Mouse (Mus musculus) midbrain, embryonic 11.5 days (tissue): ENCODE data around the gene Hyal1. TPM values are rescaled to one million over a fixed set of nuclear protein-coding genes. Genes with fewer than 3 reads are reported as not detected.

Source experiments
- ATAC-seq: fragments of 200-750 bp; cut with Nextera tagmentation; 2 replicates; pipeline ENCODE4 v1.8.0; 2017; ENCODE audit warnings: moderate TSS enrichment, moderate library complexity; ENCODE audit not compliant: low FRiP score
- DNase-seq: peaks from one replicate; pipeline ENCODE4 v3.0.0; 2015; ENCODE audit warnings: low spot score; ENCODE audit errors: missing footprints
- H3K27ac ChIP-seq: fragments of 300-500 bp; sonication (generic); 2 replicates; pipeline ENCODE4 v1.5.1; 2014; ENCODE audit warnings: low read depth, low read length
- H3K27me3 ChIP-seq: fragments of 300-500 bp; sonication (generic); 2 replicates; pipeline ENCODE4 v1.6.1; 2014; ENCODE audit warnings: mild to moderate bottlenecking, low read length, moderate library complexity, mixed read lengths; ENCODE audit not compliant: control insufficient read depth, insufficient read depth
- H3K36me3 ChIP-seq: fragments of 300-500 bp; sonication (generic); 2 replicates; pipeline ENCODE4 v1.6.1; 2014; ENCODE audit warnings: mild to moderate bottlenecking, low read length, moderate library complexity, mixed read lengths; ENCODE audit not compliant: control insufficient read depth, insufficient read depth
- H3K4me1 ChIP-seq: fragments of 300-500 bp; sonication (generic); 2 replicates; pipeline ENCODE4 v1.6.1; 2014; ENCODE audit warnings: low read length; ENCODE audit not compliant: control insufficient read depth, insufficient read depth
- H3K4me2 ChIP-seq: fragments of 300-500 bp; sonication (generic); 2 replicates; pipeline ENCODE4 v1.6.1; 2014; ENCODE audit warnings: mild to moderate bottlenecking, moderate library complexity
- H3K4me3 ChIP-seq: fragments of 300-500 bp; sonication (generic); 2 replicates; pipeline ENCODE4 v1.5.1; 2014; ENCODE audit warnings: low read depth, low read length
- H3K9ac ChIP-seq: fragments of 300-500 bp; sonication (generic); 2 replicates; pipeline ENCODE4 v1.6.1; 2014; ENCODE audit warnings: low read length
- H3K9me3 ChIP-seq: fragments of 300-500 bp; sonication (generic); 2 replicates; pipeline ENCODE4 v1.6.1; 2016; ENCODE audit warnings: low read length; ENCODE audit not compliant: control insufficient read depth
- WGBS: fragments of 180-500 bp; shearing (Covaris S2); extraction: QIAGEN DNeasy Blood & Tissue Kit; methylation state at CpG from one replicate; pipeline ENCODE4 v1.1.7; 2014; 5-methylcytosine and 5-hydroxymethylcytosine counted together
- polyA plus RNA-seq: library from polyadenylated mRNA; unstranded; fragments of >200 nt; fragmentation: Nextera tagmentation; extraction: Ambion mirVana; gene quantifications from 2 replicates; pipeline ENCODE4 v1.2.1, GENCODE M21; 2014

Hyal1 gene
- polyA plus RNA-seq, 1 experiment from 2014 or later, result 4.8 TPM

DNA sequence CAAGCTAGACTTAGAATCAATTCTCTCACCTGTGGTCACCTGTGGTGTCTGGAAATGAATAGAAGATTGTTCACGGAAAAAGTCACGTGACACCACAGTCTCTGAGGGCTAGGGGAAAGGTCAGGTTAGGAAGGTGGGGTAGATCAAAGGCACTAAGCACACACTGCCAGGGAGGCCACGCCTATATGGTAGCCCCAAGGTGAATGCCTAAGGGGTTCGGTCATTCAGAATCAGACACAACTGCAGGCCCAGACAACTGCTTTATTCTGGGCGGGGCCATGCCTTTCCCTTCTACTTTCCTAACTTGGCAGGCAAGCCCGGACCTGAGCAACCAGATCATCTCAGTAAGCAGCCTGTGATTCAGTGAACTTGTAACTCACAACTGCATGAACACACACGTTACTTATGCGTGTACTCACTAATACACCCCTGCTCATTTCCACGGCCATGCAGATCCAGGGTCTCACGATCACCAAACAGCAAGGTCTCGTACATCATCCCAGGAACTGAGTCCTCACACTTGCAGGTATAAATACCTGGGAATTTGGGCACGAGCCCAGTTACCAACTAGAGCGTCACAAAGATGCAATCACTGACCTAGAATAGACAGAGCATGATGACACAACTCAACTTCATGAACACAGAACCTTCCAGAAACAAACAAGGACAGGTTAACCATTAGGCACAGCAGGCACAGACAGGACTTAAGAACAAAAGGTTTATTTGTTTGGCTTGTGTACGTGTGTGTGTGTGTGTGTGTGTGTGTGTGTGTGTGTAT is 959 bp upstream of the Hyal1 start:
- Histone ChIP-seq H3K27me3 (no peaks in the 10 kb centered on the region), H3K4me1 (peaks cover 26% of the 10 kb centered on the region), H3K9me3 (no peaks in the 10 kb centered on the region; the same call in 1 of the 2 replicates), H3K9ac (no peak overlapping the region), H3K4me3 (no peak overlapping the region), H3K27ac (no peak overlapping the region; the same call in 1 of the 2 replicates), H3K36me3 (peaks cover 24% of the 10 kb centered on the region), H3K4me2 (no peak overlapping the region)
- no peak for ATAC-seq
- DNase-seq, result no peak
- 88% methylated on average over 14 of the region's 14 CpGs for WGBS

DNA sequence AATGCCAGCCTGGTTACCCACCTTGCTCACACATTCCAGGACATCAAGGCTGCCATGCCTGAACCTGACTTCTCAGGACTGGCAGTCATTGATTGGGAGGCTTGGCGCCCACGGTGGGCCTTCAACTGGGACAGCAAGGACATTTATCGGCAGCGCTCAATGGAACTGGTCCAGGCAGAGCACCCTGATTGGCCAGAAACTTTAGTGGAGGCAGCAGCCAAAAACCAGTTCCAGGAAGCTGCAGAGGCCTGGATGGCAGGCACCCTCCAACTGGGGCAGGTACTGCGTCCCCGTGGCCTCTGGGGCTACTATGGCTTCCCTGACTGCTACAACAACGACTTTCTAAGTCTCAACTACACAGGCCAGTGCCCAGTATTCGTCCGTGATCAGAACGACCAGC is 1.1 kb downstream of the Hyal1 start:
- DNase-seq, result no peak
- Histone ChIP-seq H3K9me3 (no peaks in the 10 kb centered on the region; the same call in 1 of the 2 replicates), H3K27ac (no peak overlapping the region), H3K4me3 (no peak overlapping the region), H3K9ac (no peak overlapping the region), H3K4me1 (peaks cover 24% of the 10 kb centered on the region), H3K36me3 (peaks cover 6% of the 10 kb centered on the region), H3K4me2 (no peak overlapping the region), H3K27me3 (no peaks in the 10 kb centered on the region)
- no peak for ATAC-seq
- WGBS, result 92% methylated on average over 10 of the region's 10 CpGs

DNA sequence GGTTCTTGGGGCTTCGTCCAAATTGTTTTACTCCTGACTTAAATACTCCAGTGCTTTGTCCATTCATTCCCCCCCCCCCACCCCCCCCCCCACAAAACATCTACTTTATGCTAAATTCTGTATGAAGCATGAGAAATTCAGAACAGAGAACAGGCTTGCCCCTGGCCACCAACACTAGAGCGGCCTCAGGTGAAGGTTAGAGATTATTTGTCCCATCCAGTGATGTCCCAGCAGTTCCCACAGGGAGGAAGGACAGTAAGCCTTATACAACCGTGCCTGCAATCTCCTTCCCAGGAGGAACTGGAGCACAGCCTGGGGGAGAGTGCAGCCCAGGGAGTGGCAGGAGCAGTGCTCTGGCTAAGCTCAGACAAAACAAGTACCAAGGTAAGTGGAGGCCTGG is 1.9 kb downstream of the Hyal1 start, which contains the start of gene Naa80:
Gene Naa80 (plus strand): TSS at position 301 of the 400 bp plus-strand sequence.
- H3K4me1 ChIP-seq, result peaks cover 24% of the 10 kb centered on the region
- 85% methylated on average over 3 of the region's 3 CpGs for WGBS
- ATAC-seq (no peak), DNase-seq (no peak)
- H3K4me3 ChIP-seq, result no peak within 1 kb of the TSS
- H3K9me3 ChIP-seq, result no peaks in the 10 kb centered on the region; the same call in 1 of the 2 replicates
- H3K4me2 ChIP-seq, result no peak within 1 kb of the TSS
- no peak within 1 kb of the TSS for H3K27ac ChIP-seq
- no peak within 1 kb of the TSS for H3K9ac ChIP-seq
- H3K27me3 ChIP-seq, result no peaks in the 10 kb centered on the region
- H3K36me3 ChIP-seq, result no peaks in the 10 kb centered on the region

DNA sequence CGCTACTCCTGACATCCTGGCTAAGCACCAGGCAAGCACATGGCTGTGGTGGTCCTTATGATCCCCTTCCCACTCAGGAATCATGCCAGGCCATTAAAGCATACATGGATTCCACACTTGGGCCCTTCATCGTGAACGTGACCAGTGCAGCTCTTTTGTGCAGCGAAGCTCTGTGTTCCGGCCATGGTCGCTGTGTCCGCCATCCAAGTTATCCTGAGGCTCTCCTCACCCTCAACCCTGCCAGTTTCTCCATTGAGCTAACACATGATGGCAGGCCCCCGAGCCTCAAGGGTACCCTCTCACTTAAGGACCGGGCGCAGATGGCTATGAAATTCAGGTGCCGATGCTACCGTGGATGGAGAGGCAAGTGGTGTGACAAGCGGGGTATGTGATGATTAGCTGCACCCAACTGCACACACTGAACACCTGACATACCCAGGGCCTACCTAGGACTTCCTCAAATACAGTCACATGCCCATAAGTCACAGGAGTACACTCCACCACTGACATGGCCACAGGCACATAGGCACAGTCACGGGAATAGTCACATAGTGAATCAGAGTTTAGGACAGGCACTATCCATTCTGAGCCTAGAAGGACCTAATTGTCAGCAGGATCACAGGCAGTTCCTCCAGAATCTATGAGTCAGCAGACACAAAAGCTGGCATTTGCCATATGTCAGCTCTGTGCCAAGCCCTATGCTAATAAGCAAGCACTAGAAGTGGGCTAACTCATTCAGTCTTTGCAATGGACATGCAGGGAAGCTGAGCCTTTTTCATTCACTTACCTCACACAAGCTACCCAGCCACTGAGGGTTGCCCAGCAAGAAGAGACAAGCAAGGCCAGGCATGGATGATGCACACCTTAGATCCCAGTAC is 2.5 kb downstream of the Hyal1 start:
- H3K27me3 ChIP-seq, result no peaks in the 10 kb centered on the region
- H3K4me1 ChIP-seq, result peaks cover 24% of the 10 kb centered on the region
- H3K4me3 ChIP-seq, result no peak overlapping the region
- no peak overlapping the region for H3K27ac ChIP-seq
- H3K4me2 ChIP-seq, result no peak overlapping the region
- ATAC-seq (no peak), DNase-seq (no peak)
- H3K9ac ChIP-seq, result no peak overlapping the region
- 97% methylated on average over 14 of the region's 14 CpGs for WGBS
- no peaks in the 10 kb centered on the region for H3K9me3 ChIP-seq
- H3K36me3 ChIP-seq, result no peaks in the 10 kb centered on the region

DNA sequence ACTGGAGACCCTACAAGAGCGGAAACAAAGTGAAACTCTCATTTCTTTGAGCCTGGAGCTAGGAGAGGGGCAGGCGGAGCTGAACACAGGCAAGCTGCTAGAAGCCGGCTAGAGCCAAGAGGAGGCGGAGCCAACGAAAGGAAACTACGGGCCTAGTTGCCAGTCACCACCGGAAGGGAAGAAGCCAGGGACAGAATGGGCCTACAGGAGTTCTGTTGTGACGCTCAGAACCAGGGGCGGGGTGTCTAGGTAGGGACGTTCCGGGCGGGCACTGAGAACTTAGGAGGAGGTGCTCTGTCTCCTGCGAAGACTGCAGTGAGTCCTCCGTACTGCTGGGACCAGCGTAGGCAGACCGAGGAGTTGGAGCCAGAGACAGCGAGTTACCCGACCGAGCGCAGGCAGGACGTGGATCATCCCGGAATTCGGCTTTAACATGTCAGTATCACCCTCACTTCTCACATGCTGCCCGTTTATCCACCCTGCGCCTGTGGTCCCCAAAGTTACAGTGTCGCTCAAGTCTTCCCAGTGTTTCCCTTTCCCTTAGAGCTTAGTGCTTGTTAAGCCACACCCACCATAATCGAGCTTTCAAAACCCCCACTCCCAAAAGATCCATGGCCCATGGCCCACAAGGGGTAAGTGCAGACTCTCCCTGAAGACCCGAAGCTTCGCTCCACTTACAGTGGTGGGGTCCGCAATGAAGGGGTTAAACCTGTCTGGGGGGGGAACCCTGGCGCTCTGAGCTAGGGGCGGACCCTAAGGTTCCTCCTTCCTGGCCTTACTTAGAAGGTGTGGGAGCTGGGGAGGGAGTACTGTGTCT is 4.0 kb downstream of the Hyal1 start, which contains the start of gene Hyal3:
Gene Hyal3 (plus strand): TSS at position 318 of the 817 bp plus-strand sequence.
- DNase-seq (peak; percentile 94), ATAC-seq (peak; percentile 66)
- H3K4me2 ChIP-seq, result peak within 1 kb of the TSS; percentile 70
- H3K9ac ChIP-seq, result peak within 1 kb of the TSS; percentile 79
- H3K4me3 ChIP-seq, result peak within 1 kb of the TSS; percentile 57
- no peaks in the 10 kb centered on the region for H3K27me3 ChIP-seq
- no peaks in the 10 kb centered on the region for H3K9me3 ChIP-seq
- 1% methylated on average over 32 of the region's 32 CpGs for WGBS
- peaks cover 24% of the 10 kb centered on the region for H3K4me1 ChIP-seq
- H3K36me3 ChIP-seq, result no peaks in the 10 kb centered on the region
- H3K27ac ChIP-seq, result peak within 1 kb of the TSS; percentile 37; the same call in 1 of the 2 replicates

DNA sequence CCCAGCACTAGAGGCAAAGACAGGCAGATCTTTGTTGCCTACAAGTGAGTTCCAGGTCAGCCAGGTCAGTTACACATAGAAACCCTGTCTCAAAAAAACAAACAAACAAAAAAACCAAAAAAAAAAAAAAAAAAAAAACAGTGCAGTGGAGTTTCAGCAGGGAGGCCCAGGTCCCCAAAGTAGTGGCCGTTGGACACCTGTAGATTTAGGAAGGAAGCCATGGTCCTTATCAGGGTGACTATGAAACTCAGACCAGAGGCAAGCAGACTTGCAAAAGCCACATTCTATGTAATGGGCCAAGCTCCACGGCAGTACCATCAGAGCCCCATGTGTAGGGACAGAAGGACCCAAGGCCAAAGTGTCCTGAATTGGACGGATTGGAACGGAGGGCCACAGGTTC is 4.9 kb downstream of the Hyal1 start:
- peak overlapping the region; percentile 70; the same call in 1 of the 2 replicates for H3K4me2 ChIP-seq
- no peaks in the 10 kb centered on the region for H3K27me3 ChIP-seq
- DNase-seq, result no peak
- no peak overlapping the region; the same call in 1 of the 2 replicates for H3K9ac ChIP-seq
- 80% methylated on average over 4 of the region's 4 CpGs for WGBS
- peaks cover 20% of the 10 kb centered on the region for H3K4me1 ChIP-seq
- ATAC-seq, result no peak
- H3K36me3 ChIP-seq, result no peaks in the 10 kb centered on the region
- peak overlapping the region; percentile 57; the same call in 1 of the 2 replicates for H3K4me3 ChIP-seq
- no peak overlapping the region for H3K27ac ChIP-seq
- H3K9me3 ChIP-seq, result no peaks in the 10 kb centered on the region

DNA sequence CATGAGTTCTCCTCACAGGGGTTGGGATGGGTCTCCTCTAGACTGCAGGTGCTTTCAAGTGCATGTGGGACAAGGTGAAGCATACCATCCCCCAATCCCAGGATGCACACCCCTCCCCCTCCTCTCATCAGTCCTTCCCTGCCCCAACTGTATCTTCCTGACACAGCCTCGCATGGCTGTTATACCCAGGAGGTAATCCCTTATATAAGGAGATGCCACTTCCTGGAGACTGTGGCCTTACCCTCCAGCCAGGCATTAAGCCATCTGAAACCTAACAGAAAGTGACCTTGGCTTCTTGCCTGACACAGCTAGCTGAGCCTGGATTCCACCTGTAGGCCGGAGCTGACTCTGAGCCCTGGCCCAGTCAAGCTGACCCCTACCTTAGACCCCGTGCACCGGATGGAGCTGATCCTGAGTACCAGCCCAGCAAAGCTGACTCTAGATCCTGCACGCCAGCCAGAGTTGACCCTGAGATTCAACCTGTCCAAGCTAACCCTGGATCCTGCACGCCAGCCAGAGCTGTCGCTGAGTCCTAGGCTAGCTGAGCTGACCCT is 5.9 kb downstream of the Hyal1 start:
- no peaks in the 10 kb centered on the region for H3K36me3 ChIP-seq
- no peaks in the 10 kb centered on the region for H3K27me3 ChIP-seq
- no peak overlapping the region for H3K4me2 ChIP-seq
- H3K4me1 ChIP-seq, result peaks cover 11% of the 10 kb centered on the region
- H3K27ac ChIP-seq, result no peak overlapping the region
- ATAC-seq (no peak), DNase-seq (no peak)
- H3K4me3 ChIP-seq, result no peak overlapping the region
- H3K9me3 ChIP-seq, result no peaks in the 10 kb centered on the region
- H3K9ac ChIP-seq, result no peak overlapping the region
- 88% methylated on average over 7 of the region's 7 CpGs for WGBS

DNA sequence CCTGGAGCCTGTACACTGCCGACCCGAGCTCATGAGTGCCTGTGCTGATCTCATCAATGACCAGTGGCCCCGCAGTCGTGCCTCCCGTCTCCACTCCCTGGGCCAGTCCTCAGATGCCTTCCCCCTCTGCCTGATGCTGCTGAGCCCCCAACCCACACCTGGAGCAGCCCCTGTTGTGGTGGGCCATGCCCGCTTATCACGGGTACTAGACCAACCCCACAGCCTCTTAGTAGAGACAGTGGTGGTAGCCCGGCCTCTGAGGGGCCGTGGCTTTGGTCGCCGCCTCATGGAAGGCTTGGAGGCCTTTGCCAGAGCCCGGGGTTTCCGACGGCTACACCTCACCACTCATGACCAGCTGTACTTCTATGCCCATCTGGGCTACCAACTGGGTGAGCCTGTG is 6.4 kb downstream of the Hyal1 start:
- Histone ChIP-seq H3K4me3 (no peak overlapping the region), H3K36me3 (no peaks in the 10 kb centered on the region), H3K27me3 (no peaks in the 10 kb centered on the region), H3K9ac (no peak overlapping the region), H3K4me1 (peaks cover 13% of the 10 kb centered on the region), H3K4me2 (no peak overlapping the region), H3K27ac (no peak overlapping the region), H3K9me3 (no peaks in the 10 kb centered on the region)
- no peak for DNase-seq
- 93% methylated on average over 14 of the region's 14 CpGs for WGBS
- ATAC-seq, result no peak
